Mouse (Mus musculus): ENCODE data around the gene Chd4.
A peak's percentile ranks its signal among the peaks of the same experiment; 100 is the strongest.
"Not testable (repeated sequence)": the region's sequence is repeated elsewhere in the genome, so short reads cannot be mapped to it uniquely, and the experiment has no call there.

Gene Chd4

GRCm38 (mm10) chr6:125095391-125096278, at the start of gene Chd4:
TSS of gene Chd4 (plus strand) at chr6:125095981.
- DNase-seq (ENCODE audit: low read depth, low spot score): peak; percentile 94

- DNase-seq (ENCODE audit: low read depth, low spot score): peak; percentile 88
Measured at GRCm38 (mm10) chr6:125046691-125047090, 49.1 kb upstream of the Chd4 start.

DNA sequence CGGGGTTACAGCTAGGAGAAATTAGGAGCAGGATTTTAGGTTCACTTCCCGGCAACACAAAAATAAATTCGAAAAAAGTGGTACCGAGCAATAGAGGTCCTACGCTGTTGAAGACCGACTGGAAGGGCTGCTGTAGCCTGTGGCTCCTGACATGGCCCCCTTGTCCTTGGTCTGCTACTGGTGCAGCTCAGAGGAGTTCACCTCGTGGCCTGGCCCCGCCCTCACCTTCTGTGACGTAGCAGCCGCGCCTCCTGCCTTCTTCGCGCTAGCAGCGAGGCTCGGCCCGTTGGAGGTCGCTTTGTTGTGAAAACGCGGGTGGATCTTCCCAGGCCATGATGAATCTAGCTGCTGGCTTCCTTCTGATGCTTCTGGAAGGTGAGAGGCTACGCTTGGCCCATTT, 46.1 kb upstream of the Chd4 start, which contains the start of gene Acrbp:
TSS of gene Acrbp (plus strand) at position 12 of the 400 bp plus-strand sequence.
- DNase-seq (ENCODE audit: low read depth, low spot score): no peak

DNA sequence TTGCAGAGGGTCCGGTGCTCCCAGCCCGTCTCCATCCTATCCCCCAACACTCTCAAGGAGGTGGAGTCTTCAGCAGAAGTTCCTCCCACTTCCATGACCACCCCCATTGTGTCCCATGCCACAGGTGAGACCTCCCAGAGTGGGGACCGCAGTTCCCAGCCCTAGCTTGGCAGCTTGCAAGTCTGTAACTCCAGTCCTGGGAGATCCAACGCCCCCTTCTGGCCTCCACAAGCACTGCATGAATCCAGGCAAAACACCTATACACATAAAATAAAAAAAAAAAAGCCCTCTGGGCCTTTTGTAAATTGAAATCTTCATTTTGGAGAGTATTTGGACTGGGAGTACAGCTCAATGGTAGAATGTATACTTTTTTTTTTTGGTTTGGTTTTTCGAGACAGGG, 44.5 kb upstream of the Chd4 start:
- peak; percentile 68 for DNase-seq (ENCODE audit: low read depth, low spot score)

DNA sequence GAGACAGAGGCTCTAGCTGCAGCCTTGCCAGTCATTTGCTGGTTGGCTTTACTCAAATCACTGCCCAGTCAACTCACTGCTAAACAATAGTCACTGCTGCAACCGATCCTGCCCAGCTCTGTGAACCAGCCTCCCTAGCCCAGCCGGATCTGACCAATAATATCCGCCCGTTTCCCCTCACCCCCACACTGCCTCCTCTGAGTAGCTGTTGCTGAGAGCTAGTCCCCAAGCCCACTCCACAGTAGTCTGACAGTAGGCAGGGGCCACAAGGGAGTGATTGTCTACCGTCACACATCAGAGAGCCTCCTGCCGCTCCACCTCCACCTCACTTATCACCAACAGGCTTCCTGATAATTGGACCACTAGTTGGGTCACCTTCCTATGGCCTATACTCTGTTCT, 34.3 kb upstream of the Chd4 start:
- no peak for DNase-seq (ENCODE audit: low read depth, low spot score)

GRCm38 (mm10) chr6:125062511-125062910, 33.3 kb upstream of the Chd4 start:
- DNase-seq (ENCODE audit: low read depth, low spot score): no peak

DNA sequence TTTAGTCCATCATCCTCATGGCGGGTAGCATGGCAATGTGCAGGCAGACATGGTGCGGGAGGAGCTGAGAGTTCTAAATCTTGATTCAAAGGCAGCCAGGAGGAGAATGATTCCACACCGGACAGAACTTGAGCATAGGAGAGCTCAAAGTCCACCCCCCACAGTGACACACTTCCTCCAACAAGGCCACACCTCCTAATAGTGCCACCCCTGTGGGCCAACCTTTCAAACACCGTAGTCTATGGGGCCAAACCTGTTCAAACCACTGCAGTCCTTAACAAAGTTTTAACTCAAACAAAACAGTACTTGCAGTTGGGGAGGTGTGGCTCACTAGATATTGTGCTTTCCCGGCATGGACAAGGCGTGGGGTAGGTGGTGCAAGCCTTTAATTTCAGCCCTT, 31.9 kb upstream of the Chd4 start:
- no peak for DNase-seq (ENCODE audit: low read depth, low spot score)

DNA sequence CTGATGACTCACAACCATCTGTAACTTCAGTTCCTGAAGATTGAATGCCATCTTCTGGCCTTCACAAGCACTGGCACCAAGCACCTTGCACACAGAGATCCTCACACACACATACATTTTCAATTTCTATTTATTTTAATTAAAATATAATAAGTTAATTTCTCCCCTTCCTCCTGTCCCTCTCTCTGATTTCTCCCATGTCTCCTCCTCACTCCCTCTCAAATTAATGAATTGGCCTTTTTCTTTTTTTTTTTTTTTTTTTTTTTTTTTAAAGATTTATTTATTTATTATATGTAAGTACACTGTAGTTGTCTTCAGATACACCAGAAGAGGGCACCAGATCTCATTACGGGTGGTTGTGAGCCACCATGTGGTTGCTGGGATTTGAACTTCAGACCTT, 30.6 kb upstream of the Chd4 start:
- not testable (repeated sequence) for DNase-seq (ENCODE audit: low read depth, low spot score)

GRCm38 (mm10) chr6:125067571-125067995, 28.2 kb upstream of the Chd4 start, which contains the start of gene Lpar5:
TSS of gene Lpar5 (plus strand) at chr6:125067920.
- DNase-seq (ENCODE audit: low read depth, low spot score): peak; percentile 52

GRCm38 (mm10) chr6:125071170-125071895, 24.4 kb upstream of the Chd4 start:
- peak; percentile 75 for DNase-seq (ENCODE audit: low read depth, low spot score)

DNA sequence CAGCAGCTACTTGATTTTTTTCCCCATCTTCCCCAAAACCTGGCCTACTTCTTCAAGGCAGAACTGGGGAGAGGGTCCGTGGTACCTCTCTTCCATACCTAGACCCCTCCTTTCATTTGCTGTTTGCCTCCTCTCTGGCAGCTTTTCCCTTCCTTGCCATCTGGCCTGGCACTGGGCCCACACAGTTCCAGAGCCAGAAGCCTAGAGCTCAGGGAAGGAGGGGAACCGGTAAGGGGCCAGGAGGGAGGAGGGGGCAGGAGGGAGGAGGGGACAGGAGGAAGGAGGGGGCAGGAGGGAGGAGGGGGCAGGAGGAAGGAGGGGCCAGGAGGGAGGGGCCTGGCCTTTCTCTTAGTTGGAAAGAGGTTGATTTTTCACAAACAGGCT, 23.9 kb upstream of the Chd4 start:
- DNase-seq (ENCODE audit: low read depth, low spot score): peak; percentile 65

GRCm38 (mm10) chr6:125073825-125074224, 22.0 kb upstream of the Chd4 start:
- DNase-seq (ENCODE audit: low read depth, low spot score): peak; percentile 35

DNA sequence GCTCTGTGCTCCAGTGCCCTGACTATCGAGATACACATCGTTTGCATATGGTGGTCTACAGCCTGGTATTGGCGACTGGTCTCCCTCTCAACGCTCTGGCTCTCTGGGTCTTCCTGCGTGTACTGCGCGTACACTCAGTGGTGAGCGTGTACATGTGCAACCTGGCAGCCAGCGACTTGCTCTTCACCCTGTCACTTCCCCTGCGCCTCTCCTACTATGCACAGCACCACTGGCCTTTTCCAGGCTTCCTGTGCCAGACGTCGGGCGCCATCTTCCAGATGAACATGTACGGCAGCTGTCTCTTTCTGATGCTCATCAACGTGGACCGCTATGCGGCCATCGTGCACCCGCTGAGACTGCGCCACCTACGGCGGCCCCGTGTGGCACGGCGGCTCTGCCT, 14.4 kb upstream of the Chd4 start:
- DNase-seq (ENCODE audit: low read depth, low spot score): no peak

- DNase-seq (ENCODE audit: low read depth, low spot score): no peak
Measured at GRCm38 (mm10) chr6:125081797-125082560, 13.8 kb upstream of the Chd4 start.

- no peak for DNase-seq (ENCODE audit: low read depth, low spot score)
Measured at GRCm38 (mm10) chr6:125082801-125083386, 12.9 kb upstream of the Chd4 start.

DNA sequence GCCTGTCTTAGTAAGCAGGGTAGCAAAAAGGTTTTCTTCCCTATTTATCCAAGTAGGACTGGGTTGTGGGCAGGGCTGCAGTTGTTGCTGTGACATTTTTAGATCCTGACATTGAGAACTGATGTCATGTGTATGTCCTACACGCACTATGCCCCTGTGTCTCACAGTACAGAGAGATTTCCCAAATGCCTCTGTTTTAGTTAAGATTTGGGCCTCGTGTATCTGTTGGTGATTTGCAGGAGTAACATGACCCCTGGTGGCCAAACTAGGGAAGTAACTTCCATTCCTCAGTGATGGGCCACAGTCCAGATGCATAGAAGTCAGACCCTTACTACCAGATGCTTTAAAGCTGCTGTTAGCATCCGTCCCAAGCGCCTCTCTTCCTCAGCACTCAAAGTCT, 11.4 kb upstream of the Chd4 start:
- peak; percentile 83 for DNase-seq (ENCODE audit: low read depth, low spot score)

DNA sequence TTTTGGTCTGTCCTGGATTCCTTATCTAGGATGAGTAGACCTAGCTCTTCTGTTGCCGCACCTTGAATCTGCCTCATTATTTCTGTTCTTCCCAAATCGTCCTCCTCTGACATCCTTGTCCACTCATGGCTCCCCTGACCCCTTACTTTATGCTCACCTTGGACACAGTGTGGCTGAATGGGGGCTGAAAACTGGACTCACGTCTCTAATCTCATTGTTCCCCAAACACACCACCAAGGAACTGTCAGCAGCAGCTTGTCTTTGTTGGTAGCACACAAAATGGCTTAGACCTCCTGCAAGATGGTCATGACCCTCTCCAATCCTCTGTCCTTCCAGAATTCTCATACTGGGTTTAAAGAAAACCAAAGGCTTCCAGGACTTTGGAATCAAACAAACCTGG, 7.8 kb upstream of the Chd4 start:
- no peak for DNase-seq (ENCODE audit: low read depth, low spot score)

DNA sequence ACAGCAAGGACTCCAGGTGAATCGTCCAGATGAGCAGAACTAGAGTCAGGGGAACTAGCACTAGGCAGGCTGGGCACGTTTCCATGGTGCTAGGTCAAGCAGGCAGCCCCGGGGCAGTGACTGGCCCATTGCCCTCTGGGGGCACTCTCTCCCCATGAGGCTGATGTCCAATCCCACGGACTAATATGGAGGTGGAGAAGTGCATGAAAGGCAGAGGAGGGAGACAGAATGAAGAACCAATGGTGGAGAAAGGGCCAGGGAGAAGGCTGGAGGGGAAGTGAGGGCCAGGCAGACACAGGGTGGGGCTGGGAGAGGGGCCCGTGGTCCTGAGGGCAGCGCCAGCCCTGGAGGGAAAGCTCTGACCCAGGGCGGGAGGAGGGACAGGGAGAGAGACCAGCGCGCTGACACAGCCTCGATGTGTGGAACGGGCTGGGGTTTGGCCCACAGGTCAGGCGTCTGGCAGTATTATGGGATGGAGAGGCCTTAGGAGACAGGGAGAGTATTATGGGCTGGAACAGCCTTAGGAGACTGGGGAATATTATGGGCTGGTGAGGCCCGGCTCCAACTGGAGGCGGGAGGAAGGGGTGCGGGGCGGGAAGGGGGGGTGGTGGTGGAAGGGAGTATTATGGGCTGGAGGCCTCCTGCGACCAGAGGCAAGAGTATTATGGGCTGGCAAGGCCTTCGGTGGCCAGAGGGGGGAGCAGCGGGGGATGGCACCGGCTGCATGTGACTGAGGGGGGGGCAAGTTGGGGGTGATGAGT, 7.0 kb upstream of the Chd4 start:
- DNase-seq (ENCODE audit: low read depth, low spot score): peak; percentile 35

- DNase-seq (ENCODE audit: low read depth, low spot score): peak; percentile 49
Measured at GRCm38 (mm10) chr6:125089521-125090321, 6.1 kb upstream of the Chd4 start.
